Mouse (Mus musculus) ovary, adult 2 months (tissue): ENCODE results near the gene Itgae. TPM values are rescaled to one million over a fixed set of nuclear protein-coding genes. Genes with fewer than 3 reads are reported as not detected.

ENCODE experiments used
- polyA plus RNA-seq: library from polyadenylated mRNA; depleted of rRNA; stranded (reverse); fragments of >200 nt; gene quantifications from 2 replicates; pipeline ENCODE4 v1.2.3, GENCODE M21; 2012; rRNA removed

Gene Itgae
- polyA plus RNA-seq = 0.92 and 1.4 TPM in 2 replicates

DNA sequence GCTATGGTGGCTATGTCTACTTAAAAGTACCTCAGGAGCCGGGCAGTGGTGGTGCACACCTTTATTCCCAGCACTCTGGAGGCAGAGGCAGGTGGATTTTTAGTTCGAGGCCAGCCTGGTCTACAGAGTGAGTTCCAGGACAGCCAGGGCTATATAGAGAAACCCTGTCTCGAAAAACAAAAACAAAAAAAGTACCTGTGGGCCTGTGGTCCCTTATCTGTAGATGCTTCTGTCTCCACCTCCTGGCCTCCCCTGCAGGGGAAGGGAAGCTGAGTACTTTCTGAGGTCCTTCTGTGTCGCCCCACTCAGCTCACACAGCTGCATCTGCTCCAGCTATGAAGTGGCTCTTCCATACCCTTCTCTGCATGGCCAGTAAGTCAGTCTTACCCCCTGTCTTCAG is at the start of gene Itgae:
Itgae (plus strand) TSS at position 301 of the 400 bp plus-strand sequence.

DNA sequence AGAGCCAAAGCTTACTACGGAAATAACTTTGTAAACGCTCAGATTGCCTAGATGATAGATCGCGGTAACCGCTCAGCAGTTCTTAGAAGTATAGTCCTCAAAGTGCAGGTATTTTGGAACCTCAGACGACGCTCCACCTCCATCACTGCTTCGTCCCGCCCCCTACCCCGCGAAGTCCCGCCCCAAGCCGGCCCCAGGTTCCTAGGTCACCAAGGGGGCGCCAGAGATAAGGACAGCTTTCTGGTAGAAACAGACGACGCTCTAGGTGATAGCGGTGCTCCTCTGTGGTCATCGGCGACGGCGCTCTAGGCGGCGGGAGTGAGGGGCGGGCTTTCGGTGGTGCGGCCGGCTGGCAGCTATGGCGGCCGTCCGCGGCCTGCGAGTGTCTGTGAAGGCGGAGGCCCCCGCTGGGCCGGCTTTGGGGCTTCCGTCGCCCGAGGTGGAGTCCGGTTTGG is 42.8 kb upstream of the Itgae start, which contains the start of gene Ncbp3:
Ncbp3 (plus strand) TSS at position 242 of the 455 bp plus-strand sequence.

DNA sequence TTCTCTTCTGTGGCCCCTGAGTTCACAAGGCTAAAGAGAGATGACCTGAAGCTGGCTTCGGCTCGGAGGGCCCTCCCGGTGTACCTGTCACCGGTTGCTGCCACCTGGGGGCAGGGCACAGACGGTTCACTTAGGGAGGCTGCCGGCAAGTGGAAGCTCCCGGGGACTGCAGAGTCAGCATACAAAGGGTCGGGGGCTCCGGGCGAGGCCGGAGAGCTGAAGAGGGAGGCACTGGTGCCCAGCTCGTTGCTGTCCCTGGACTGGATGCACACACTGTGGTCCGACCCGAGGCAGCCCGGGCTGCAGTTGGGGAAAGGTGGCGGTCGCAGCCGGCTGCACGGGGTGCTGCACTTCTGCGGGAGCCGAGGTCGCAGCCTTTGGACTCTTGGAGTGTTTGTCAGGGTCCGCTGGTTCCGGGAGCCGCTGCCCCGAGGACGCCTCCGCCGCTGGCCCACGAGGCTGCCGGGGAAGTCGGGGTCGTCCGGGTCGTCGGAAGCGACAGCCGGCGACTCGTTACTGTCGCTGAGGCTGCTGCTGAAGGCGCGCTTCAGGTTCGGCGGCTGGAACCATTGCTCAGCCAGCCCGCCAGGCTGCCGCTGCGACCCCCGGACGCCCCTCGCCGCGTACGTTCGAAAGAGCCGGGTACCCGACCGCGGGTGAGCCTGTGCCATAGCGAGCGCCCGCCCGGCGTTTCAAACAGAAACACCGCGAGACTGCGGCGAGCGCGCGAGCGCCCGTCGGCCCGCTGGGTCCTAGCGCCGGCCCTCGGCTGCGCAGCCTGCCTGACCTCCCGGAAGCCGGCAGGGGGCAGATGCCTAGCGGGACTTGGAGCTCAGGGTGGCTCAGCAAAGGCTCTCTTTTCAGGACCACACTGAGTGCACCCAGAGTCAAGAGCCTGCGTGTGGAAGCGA is 47.5 kb downstream of the Itgae start, which contains the start of gene Haspin:
Haspin (minus strand) TSS at position 704 of the 911 bp plus-strand sequence.

DNA sequence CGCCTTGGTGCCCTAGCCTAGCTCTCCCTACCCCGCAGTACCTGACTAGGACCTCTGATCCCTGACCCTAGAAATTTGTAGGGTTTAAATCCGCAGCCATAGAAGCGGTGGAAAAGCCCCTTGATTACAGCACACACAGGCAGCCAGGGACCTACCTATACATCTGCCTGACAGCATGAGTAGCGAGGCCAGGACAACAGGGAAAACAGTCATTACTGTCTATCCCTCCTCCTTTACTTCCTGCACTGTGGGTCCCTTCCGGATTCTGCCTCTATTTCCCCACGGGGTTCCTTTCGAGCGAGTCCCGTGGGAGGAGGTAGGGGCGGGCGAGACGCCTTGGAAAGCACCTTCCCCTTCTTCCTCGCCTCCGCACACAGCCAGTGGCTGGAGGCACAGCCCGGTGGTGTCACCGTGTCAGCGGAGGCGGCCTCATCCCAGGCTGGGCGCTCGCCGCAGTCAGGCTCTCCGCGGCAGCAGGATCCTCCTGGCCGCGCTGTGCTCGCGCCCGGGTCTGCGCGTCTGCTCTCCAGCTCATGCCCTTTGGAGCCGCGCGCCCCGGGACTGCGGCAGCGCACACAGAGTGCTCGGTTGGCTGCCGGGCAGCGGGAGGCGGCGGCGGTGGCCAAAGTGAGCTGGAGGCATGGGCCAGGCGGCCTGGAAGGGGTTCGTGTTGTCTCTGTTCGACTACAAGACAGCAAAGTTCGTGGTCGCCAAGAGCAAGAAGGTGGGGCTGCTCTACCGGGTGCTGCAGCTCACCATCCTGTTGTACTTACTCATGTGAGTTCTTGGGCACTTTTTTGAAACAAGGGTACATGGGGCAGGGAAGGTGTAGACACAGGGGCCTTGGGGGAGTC is 69.8 kb downstream of the Itgae start, which contains the start of gene P2rx5:
P2rx5 (plus strand) TSS at position 465 of the 854 bp plus-strand sequence.

DNA sequence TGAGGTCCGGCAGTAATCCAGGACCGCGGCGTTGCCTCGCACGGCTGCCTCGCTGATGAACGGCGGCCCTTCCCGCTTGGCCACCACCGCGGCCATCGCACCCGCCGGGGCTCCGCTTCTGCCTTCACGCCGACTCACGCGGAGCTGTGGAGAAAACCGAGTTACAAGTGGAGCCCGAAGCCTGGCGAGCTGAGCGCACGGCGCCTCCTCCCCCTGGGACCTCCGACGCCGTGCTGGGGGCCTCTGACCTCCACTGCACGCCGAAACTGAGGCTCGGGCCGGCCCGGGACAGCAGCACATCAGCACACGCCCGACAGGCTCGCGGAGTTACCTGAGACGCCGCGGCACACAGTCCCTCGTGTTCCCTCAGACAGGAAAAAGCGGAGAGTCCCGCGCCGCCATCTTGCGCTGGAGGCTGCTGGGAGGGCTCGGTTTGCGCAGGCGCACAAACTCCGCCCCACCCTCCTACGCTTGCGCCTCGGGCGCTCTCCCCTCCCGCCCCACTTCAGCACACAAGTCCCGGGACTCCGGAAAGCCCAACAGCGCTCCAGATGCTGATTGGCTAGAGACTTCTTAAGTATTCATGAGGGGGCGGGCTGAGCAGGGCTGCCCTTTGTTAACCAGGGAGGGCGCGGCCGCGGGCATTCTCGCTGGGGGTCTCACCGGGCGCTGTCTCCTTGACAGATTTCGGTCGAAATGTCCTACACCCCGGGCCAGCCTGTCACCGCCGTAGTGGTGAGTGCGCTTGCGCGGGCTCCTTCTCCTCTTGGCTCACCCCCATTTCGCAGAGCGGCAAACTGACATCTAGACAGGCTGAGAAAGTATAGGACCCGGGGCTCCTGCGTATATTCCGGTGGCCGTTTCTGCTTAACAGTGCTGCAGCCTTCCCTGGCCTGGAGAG is 86.5 kb downstream of the Itgae start, which contains the start of the genes Emc6 and Tax1bp3:
Emc6 (minus strand) TSS at position 430 of the 901 bp plus-strand sequence.
Tax1bp3 (plus strand) TSS at position 476 of the 901 bp plus-strand sequence.

Other genes starting within 250 kb of the Itgae start
- 30.1 and 33.5 TPM in 2 replicates for gene Atp2a3, start 129.4 kb upstream of the Itgae start, polyA plus RNA-seq
- gene P2rx1, start 91.5 kb upstream of the Itgae start, polyA plus RNA-seq = 1.3 and 1.5 TPM in 2 replicates
- 3.4 and 4.3 TPM in 2 replicates for gene Camkk1, start 71.6 kb upstream of the Itgae start, polyA plus RNA-seq
- gene Ncbp3, start 42.8 kb upstream of the Itgae start, polyA plus RNA-seq = 1.9 and 2.2 TPM in 2 replicates
- 2.2 and 2.8 TPM in 2 replicates for gene Haspin, start 47.7 kb downstream of the Itgae start, polyA plus RNA-seq
- gene P2rx5, start 69.8 kb downstream of the Itgae start, polyA plus RNA-seq = 0.21 and 0.32 TPM in 2 replicates
- 55.3 and 70.3 TPM in 2 replicates for gene Emc6, start 86.5 kb downstream of the Itgae start, polyA plus RNA-seq
- 90.1 and 96.1 TPM in 2 replicates for gene Tax1bp3, start 86.5 kb downstream of the Itgae start, polyA plus RNA-seq
- 11.5 and 15.8 TPM in 2 replicates for gene Ctns, start 108.5 kb downstream of the Itgae start, polyA plus RNA-seq
- gene Shpk, start 108.9 kb downstream of the Itgae start, polyA plus RNA-seq = 3.8 and 4.0 TPM in 2 replicates
- gene Trpv1, start 143.7 kb downstream of the Itgae start, polyA plus RNA-seq = 0.46 and 0.55 TPM in 2 replicates
- gene Trpv3, start 176.8 kb downstream of the Itgae start, polyA plus RNA-seq = 0.10 and 0.15 TPM in 2 replicates
- gene Aspa, start 239.0 kb downstream of the Itgae start, polyA plus RNA-seq = 0.18 and 0.49 TPM in 2 replicates
- gene Gm49340, start 239.2 kb downstream of the Itgae start, polyA plus RNA-seq = not detected in 2 replicates
- gene Spata22, start 239.2 kb downstream of the Itgae start, polyA plus RNA-seq = not detected in 2 replicates